Mouse (Mus musculus) cerebellum, adult 2 months (tissue): Measurements from ENCODE around the gene Bdh2. TPM values are rescaled to one million over a fixed set of nuclear protein-coding genes. Genes with fewer than 3 reads are reported as not detected.

Source experiments
- DNase-seq, 2 experiments: peaks; one replicate each; pipeline ENCODE4 v3.0.0; 2021
- H3K27ac ChIP-seq: fragments of 200-500 bp; 2 replicates; pipeline ENCODE4 v1.5.1; 2012; ENCODE audit warnings: low read length, control low read depth, inconsistent platforms; ENCODE audit not compliant: insufficient read depth
- H3K27me3 ChIP-seq: fragments of 200-500 bp; 2 replicates; pipeline ENCODE4 v1.6.1; 2012; ENCODE audit warnings: inconsistent platforms, mild to moderate bottlenecking, low read length, moderate library complexity; ENCODE audit not compliant: control insufficient read depth, insufficient read depth
- H3K4me1 ChIP-seq: fragments of 200-500 bp; 2 replicates; pipeline ENCODE4 v1.6.1; 2011; ENCODE audit warnings: low read length; ENCODE audit not compliant: control insufficient read depth, insufficient read depth
- H3K4me3 ChIP-seq: fragments of 200-500 bp; replicated peaks from 2 replicates; pipeline ENCODE3; 2011; ENCODE audit warnings: mild to moderate bottlenecking, low read depth, low read length, control low read depth; ENCODE audit not compliant: insufficient read depth
- CTCF ChIP-seq: fragments of 200-500 bp; IDR thresholded peaks from 2 replicates; pipeline ENCODE4 v1.5.1; 2011; ENCODE audit warnings: low read depth, mild to moderate bottlenecking, control low read depth, low read length, moderate library complexity, borderline replicate concordance; ENCODE audit not compliant: insufficient read depth
- POLR2A ChIP-seq: fragments of 200-500 bp; IDR thresholded peaks from 2 replicates; pipeline ENCODE4 v1.6.1; 2011; ENCODE audit warnings: low read length, control low read depth, borderline replicate concordance; ENCODE audit not compliant: insufficient read depth
- WGBS: fragments of 180-500 bp; shearing (Covaris S2); methylation state at CpG from one replicate; pipeline ENCODE4 v1.1.7; 2018; 5-methylcytosine and 5-hydroxymethylcytosine counted together
- polyA plus RNA-seq: library from polyadenylated mRNA; depleted of rRNA; stranded (reverse); fragments of >200 nt; gene quantifications from 2 replicates; pipeline ENCODE4 v1.2.3, GENCODE M21; 2012; rRNA removed

Bdh2 gene
- polyA plus RNA-seq, 1 experiment = 4.4 TPM

DNA sequence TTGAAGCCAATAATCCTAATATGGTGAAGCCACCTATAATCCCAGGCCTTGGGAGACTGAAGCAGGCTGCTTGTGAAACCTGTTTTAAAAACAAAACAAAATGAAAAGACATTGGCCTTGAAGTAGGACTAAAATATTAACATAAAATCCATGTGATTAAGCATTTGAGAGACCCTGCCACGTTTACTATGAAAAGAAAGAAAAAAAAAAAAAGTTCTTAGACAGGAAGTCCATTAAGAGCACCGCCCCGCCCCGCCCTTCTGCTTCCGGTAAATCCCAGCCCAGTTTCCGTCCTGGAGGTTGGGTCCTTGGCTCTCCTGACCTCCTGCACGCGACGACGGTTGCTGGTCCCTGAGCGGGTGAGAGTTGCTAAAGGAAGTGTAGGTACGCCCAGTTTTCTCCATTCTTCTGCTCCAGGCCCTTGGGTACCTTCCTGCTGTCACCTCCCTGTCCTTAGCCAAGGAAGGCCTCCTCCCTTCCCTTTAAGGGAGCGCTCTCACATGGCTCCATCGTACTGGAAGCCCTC lies 66.8 kb downstream of the Bdh2 start, which contains the start of gene Slc9b1:
Gene Slc9b1, plus strand, starts transcription at position 291 of the 526 bp plus-strand sequence.
- H3K4me3 ChIP-seq = no peak within 1 kb of the TSS
- no peak within 1 kb of the TSS for H3K27ac ChIP-seq
- H3K27me3 ChIP-seq = no peaks in the 10 kb centered on the region
- 83% methylated on average over 14 of the region's 14 CpGs for WGBS
- TF ChIP-seq CTCF = no peak
- no peak for DNase-seq
- no peaks in the 10 kb centered on the region for H3K4me1 ChIP-seq

DNA sequence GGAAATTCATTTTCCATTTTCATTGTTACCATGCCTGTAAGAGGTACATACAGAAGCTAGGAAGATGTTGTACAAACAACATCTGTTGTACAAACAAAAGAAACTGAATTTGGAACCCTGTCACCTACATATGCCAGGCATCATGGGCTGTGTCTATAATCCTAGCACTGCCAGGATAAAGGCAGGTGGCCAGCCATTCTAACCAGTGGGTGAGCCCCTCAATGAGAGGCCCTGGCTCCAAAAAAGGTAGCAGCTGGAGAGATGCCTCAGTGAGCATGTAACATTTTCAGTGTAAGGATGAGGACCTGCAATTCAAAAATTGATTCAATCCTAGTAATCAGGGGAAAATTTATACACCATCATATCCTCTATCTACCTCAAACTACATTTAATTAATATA lies 68.0 kb downstream of the Bdh2 start:
- no peak for DNase-seq
- Histone ChIP-seq H3K4me1 (no peaks in the 10 kb centered on the region), H3K27ac (no peak overlapping the region), H3K4me3 (no peak overlapping the region), H3K27me3 (no peaks in the 10 kb centered on the region)
- TF ChIP-seq CTCF (no peak), POLR2A (no peak)

DNA sequence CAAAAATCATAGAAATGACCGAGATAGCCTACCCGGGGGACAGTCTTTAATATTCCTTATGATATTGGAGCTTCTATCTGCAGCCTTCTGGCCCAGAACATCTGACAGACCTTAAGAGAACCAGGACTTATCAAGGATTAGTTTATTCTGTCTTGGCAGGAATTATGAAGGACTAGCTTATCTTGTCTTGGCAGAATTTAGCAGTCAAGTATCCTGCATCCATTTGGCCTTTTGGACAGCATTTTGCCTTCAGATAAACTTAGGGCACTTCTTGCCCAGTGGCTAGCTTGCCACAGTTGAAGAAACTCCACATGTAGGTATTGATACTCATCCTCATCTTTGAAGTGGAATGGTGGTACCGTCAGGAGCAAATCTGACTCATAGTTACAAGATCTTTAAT lies 70.8 kb downstream of the Bdh2 start:
- no peak for DNase-seq
- WGBS = 91% methylated on average over 3 of the region's 3 CpGs
- Histone ChIP-seq H3K4me1 (no peaks in the 10 kb centered on the region), H3K27me3 (no peaks in the 10 kb centered on the region), H3K27ac (no peak overlapping the region), H3K4me3 (no peak overlapping the region)
- TF ChIP-seq CTCF = no peak
- TF ChIP-seq POLR2A = no peak

Other genes starting within 250 kb of the Bdh2 start
- gene Cenpe, start 68.7 kb upstream of the Bdh2 start, polyA plus RNA-seq = 0.54 and 0.90 TPM in 2 replicates
- 0.98 and 1.3 TPM in 2 replicates for gene Slc9b2, start 26.5 kb downstream of the Bdh2 start, polyA plus RNA-seq
- gene Slc9b1, start 66.8 kb downstream of the Bdh2 start, polyA plus RNA-seq = 0.87 TPM in 1 of 2 replicates, not detected in the other
- 48.6 and 51.3 TPM in 2 replicates for gene Cisd2, start 142.7 kb downstream of the Bdh2 start, polyA plus RNA-seq
- gene Ube2d3, start 156.9 kb downstream of the Bdh2 start, polyA plus RNA-seq = 181 and 187 TPM in 2 replicates
- 8.8 and 9.8 TPM in 2 replicates for gene Manba, start 204.4 kb downstream of the Bdh2 start, polyA plus RNA-seq